Mouse (Mus musculus) CD4-positive helper T cell, adult 2 months (primary cell): ENCODE results near the gene Pbx1.

ENCODE experiments used
- DNase-seq: peaks from one replicate; pipeline ENCODE4 v3.0.0-alpha.2; 2012; ENCODE audit warnings: low read depth, missing footprints, low spot score

Pbx1 gene

DNA sequence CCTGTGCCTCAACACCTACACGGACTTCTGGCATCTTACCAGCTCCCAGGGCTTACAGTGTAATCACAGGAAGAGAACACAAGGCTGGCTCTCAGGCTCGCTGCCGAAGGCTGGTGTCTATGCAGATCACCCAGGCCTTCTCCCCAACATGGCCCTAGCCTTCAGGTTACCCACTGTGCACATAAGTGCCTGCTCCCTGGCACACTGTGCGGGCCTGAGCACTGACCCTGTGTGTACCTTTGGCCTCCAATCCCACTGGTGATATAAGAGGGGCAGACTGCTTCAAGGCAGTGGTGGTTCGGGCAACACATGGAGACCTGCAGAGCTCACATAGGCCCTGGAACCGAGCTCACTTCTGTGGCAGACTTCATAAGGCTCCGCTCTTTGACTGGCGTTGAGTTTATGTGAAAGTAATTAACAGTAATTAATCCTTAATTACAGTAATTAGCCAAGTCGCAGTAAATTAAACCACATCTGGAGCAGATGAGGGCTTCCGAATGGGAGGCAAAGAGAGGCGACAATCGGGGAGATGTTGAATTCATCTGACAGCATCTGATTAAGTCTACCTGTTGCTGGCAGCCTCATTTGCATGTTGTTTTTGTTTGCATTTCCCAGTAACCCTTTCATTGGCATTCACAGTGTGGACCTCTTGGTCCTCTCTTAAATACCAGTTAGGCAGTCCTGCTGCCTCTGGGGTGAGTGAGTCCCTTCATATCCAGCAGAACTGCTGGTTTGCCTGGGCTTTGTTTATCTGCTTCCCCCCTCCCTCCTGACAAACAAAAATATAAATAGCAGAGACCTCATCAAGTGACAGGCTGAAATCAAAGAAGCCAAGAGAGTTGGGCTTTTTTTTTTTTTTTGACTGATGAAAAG is 163.1 kb downstream of the Pbx1 start:
- DNase-seq = no peak

DNA sequence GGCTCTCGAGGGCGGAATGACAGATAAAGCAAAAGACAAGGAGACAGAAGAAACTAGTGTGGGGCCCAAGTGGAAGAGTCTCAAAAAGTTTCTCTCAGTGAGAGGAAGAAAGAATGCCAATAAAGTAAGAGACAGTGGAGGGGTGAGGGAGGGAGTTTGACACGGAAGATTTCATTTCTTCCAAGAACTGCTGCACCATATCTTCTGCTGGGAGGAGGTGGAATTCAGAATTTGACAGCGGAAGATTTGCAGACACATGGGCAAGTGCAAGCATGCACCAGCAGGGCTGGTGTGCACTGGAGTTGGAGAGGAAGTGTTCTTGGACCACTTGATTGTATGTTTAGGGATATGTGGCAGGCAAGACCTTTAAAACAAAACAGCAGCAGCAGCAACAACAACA is 163.8 kb downstream of the Pbx1 start:
- no peak for DNase-seq

DNA sequence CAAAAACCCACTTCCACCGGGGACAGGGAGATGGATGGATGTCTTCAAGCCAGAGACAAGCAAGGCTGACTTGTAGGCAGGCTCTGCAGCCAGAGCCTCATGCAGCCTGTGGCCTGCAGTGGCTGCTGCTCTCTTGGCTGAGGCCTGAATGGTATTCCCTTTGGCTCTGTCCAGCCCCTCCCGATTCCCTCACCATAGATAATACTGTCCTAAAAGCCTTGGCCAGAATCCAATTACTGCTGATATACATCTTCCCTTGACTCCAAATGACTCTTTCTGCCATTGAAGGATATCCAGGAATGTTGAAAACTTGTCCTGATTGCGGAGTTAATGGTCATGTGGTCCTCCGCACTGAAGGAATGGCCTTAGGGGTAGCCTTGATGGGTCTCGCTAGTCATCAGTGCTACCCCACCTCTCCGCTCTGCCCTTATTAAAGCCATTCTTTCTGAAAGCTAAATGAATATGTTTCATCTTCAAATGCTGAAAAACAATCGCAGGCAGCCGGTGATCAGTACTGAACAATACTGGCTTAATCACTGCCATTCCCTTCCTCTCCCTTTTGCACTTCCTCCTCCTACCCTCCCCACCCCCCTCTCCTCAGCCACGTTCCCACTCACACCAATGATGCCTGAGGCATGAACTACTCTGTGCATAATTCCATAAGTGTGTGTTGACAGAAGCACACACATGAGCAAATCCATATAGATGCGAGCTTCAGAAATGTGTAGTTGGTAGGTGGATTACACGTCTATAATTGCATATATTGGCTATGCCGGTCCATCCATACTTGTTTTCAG is 166.3 kb downstream of the Pbx1 start:
- DNase-seq = no peak

DNA sequence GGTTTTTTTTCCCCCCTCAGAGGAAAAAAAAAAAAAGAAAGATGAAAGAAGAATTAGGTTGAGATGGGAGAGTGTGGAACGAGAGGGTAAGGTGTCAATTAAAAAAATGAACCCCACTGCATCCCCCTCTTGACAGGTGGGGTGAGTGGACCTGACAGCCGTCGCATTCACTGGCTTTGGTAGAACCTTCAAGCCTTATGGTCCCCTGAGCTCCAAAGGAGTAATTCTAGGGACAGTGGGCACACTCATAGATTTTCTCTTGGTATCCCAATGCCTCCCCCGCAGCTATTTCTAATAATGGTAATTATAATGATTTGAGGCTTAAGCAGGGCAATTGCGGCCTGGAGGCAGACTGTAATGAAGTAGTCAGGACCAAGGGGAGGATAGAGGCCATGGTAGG is 167.0 kb downstream of the Pbx1 start:
- no peak for DNase-seq

DNA sequence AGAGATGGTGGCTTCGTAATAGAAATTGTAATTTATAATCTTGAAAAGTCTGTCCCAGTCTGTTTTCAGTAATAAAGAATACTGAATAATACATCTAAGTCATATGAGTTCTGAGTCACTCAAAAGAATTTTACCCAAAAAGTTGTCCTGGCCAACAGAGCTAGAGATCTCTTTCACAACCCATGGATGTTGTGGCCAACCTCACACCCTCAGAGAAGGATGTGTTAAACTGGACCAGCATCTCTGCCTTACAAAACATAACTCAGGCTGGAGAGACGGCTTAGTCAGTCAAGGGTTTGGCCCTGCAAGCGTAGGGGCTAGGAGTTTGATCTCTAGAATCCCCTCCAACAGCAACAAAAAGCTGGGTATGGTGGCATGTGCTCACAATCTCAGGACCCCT is 171.7 kb downstream of the Pbx1 start:
- DNase-seq = no peak

DNA sequence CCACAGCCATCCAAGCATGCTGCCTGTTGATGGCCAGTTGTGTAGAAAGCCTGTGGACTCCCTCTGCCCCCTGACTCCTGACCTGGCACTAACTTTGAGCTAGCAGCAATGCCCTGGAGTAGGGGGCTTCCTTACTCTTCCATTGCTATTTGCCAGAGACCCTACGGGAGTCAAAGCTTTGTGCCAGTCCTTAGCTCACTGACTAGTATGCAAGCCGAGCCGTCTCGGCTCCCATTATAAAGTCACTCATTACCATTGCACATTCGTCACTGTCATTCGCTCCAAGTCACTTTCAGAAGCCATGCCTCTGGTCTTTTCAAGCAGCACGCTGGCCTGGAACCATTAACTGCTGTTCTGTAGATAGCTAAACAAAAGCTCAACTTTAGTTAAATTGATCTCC is 173.2 kb downstream of the Pbx1 start:
- DNase-seq = no peak

GRCm38 (mm10) chr1:168255347-168255908 is 176.6 kb downstream of the Pbx1 start:
- DNase-seq = no peak

DNA sequence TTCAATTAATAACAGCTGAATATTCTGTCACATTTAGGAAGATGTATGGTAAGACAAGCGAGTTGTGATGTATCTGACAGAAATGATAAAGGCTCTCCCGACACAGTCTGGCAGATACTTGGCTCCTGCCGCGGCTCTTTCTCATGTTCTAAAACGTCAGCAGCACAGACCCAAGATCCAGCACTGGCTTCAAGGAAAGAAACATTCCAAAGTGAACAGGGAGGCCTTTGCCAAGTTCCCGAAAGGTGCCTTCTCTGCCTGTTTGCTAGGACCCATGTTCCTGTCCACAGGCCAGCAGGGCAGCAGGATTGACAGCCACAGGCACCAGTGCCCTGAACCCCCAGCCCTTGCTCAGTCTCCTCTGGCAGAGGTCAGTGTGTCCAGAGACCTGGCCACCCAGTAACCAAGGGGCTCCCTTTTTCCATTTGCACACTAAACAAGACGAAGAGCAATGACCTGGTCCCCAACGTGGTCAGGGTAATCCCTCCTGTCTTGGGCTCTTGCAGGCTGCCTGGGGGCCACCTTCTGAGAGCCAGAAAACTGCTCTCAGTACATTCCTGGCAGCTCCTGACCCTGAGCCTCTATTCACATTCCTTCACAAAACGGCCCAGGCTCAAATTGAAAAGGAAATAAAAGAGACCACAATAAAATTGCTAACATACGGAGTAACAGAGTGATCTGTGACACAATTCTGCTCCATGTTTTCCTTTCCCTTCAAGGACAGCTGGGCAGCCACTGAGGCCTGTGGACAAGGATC is 184.9 kb downstream of the Pbx1 start:
- DNase-seq = no peak

- no peak for DNase-seq
These were observed 186.5 kb downstream of the Pbx1 start for GRCm38 (mm10) chr1:168245539-168245938.

DNA sequence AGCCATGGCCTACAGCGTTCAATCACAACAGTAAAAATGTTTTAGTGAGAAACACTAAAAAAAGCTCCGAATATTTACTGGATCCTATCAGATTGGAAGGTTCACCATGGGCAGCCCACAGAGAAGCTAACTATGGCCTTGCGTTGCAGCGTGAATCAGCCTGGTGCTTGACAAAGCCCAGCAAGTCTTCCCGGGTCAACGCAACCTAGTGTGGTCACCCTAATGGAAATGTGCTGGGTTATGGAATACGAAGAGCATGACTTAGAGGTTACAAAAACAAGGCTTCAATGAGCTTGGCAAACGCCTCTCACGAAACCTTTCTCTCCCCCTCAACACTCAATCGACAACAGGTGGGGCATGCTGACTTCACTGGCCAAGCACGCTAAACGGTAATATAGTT is 188.3 kb downstream of the Pbx1 start:
- no peak for DNase-seq

GRCm38 (mm10) chr1:168243068-168243467 is 189.0 kb downstream of the Pbx1 start:
- no peak for DNase-seq

GRCm38 (mm10) chr1:168241316-168241715 is 190.8 kb downstream of the Pbx1 start:
- DNase-seq = no peak

DNA sequence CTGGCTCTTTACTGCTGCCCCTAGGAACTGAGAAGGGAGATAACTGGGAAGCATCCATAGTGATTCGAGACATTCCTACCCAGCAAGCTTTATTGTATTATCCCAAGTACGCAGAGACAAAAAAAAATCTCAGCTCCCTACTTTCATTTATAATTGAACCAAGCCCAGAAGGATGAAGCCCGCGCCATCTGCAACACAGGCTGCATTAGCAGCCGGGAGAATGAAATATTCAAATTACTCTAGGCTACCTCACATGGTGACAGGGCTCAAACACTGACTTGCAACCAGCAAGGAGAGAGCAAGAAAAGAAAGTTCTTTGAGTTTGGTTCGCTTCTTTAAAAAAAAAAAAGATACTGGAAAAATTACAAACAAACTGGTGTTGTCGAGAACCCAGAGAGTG is 191.2 kb downstream of the Pbx1 start:
- DNase-seq = no peak

DNA sequence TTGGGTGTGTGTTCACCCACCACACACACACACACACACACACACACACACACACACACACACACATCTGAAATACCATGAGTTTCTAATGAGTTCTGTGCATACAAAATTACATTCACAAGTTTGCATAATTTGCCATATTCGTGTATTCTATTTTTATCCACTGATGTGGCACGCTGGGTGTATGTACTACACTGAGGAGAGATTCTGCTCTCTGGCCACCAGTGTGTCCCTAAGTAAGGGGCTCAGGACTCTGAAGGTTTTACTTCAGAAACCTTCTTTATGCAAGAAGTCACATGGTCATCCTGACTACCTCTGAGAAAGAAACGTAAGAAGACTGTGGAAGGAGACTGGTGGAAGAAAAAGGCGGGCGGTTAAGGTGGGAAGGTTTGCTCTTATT is 191.7 kb downstream of the Pbx1 start:
- no peak for DNase-seq

DNA sequence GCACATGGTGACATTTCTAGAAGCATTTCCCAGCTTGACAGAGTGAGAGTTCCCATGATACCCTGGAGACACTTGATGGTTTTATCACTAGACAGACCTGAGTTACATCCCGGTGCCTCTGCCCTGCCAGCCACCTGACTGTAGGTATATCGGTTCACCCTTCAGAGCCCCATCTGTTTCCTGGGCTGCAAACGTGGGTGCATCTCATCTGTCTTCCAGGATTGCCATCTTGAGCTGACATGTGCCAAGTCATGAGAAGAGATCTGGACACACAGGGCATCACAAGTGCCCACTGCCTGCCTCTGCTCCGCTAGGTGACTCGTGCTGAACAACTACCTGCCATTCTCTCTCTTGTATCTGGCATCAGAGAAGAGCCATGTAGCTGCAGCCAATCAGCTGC is 196.0 kb downstream of the Pbx1 start:
- no peak for DNase-seq

GRCm38 (mm10) chr1:168234355-168234754 is 197.7 kb downstream of the Pbx1 start:
- no peak for DNase-seq

DNA sequence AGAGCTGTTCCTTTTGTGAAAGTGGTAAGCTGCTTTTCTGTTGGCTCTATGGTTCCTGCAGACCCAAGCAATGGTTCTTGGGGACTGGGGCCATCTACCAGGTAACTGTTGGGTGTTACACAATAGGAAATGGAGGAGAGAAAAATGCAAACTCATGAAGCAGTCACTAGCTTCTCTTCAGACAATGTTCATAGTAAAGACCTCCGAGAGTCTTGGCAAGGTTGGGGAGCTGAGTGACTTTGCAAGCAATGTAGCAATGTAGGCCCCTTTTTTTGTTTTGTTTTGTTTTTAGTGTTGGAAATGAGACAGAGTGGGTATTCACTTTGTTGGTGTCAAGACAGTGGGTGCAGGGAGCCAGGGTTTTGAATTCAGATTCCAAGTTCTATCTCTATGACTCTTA is 198.9 kb downstream of the Pbx1 start:
- no peak for DNase-seq

DNA sequence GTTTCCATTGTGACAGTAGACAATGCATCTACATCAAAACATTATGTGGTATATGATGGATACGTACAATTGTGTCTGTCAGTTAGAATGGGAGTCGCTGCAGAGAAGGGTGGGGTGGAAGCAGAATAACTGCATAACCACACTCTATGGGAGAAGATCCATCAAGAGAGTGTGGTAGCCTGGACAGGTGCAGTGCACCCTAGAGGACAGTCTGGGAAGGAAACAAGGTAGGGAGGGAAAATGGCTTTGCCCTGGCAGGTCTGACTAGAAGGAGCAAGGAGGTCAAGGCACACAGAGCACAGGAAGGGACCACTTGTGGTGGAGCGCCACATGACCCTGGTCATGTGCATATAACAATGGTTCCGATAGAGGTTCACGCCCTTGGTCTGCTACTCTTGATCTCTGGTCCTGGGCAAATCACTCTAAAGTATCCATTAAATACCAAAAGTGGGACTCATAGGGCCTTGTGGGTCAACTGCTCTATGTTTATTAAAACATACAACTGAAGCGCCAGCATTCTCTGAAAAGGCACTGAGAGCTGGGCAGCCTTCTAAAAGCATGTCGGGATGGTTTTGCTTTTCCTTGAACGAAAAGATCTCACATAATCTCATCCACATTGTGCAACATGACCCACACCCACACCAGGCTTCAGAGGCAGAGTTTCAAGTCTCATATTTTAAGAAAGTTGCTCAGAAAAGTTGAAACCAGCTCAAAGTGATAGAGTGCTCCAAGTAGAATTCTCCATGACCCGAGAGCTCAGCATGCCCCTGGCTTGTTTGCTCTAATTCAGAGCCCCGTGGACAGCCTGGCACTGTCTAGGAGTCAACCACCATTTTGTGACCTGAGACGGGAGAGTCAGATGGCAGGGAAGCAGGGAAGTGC is 200.3 kb downstream of the Pbx1 start:
- no peak for DNase-seq

DNA sequence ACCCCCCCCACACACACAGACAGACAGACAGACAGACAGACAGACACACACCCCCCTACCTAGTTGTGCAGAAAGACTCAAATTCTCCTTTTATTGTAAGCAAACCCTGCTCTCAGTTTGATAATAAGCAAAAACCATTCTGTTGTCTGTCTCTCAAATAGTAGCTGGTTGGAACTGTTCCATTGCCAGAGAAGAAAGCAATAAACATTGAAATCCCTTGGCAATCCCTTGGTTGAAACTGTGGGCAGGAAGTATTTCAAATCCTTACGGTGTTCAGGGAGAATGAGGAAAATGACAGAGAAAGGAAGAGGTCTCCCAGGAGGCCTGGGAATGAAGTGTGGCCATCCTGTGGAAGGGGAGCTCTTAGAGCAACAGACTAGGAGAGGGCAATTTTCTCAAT is 201.2 kb downstream of the Pbx1 start:
- no peak for DNase-seq

DNA sequence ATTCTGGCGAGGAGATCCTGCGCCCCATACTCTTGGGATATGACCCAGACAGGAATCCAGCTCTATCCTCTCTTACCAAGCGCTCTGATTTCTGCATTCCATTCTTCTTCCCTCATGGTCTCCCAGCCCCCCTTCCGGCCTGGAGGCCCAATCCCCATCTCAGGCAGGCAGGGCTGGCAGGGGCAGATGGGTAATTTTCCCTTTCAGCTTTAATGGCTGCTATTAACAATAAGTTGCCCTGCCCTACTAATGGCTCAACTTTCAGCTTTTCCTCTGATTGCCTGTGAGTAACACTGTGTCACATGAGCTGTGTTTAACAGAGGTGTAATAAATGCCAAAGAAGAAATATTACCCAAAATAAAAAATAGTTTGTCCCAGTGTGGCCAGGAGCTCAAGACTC is 201.9 kb downstream of the Pbx1 start:
- DNase-seq = no peak
